ENCODE assay signal across 23 mouse cellular contexts in genomic region chr17:34240916-34241315, GRCm38 (mm10). TPM values are rescaled to one million over a fixed set of nuclear protein-coding genes. Genes with fewer than 3 reads are reported as not detected.
"Had no signal": no experiment of that assay in that cellular context is flagged by ENCODE, and none has a peak within 500 bp of the region (broad histone marks: within the 10 kb centered on the region; RNA-seq: fewer than 3 reads in every experiment).

No protein-coding gene starts in this region.

- H3K4me1 ChIP-seq: intestine, embryonic 15.5 days; limb, embryonic 10.5 days; limb, embryonic 13.5 days; liver, embryonic 12.5 days; lung, embryonic 15.5 days; midbrain, embryonic 10.5 days; midbrain, embryonic 13.5 days had no signal

- H3K36me3 ChIP-seq: intestine, embryonic 15.5 days; limb, embryonic 10.5 days; limb, embryonic 13.5 days; liver, embryonic 12.5 days; liver, embryonic 15.5 days; lung, embryonic 15.5 days; midbrain, embryonic 10.5 days; midbrain, embryonic 13.5 days had no signal

- H3K9ac ChIP-seq: intestine, embryonic 15.5 days; limb, embryonic 13.5 days; liver, embryonic 12.5 days; liver, embryonic 15.5 days; lung, embryonic 15.5 days; midbrain, embryonic 13.5 days had no signal

- H3K4me3 ChIP-seq: intestine, embryonic 15.5 days; layer of hippocampus, adult 2 months; limb, embryonic 10.5 days; limb, embryonic 13.5 days; liver, embryonic 12.5 days; liver, embryonic 15.5 days; lung, embryonic 15.5 days; midbrain, embryonic 10.5 days; midbrain, embryonic 13.5 days had no signal

- H3K27me3 ChIP-seq: intestine, embryonic 15.5 days; limb, embryonic 13.5 days; liver, embryonic 12.5 days; lung, embryonic 15.5 days; megakaryocyte, embryonic 14.5 days; midbrain, embryonic 13.5 days had no signal

- H3K27ac ChIP-seq: intestine, embryonic 15.5 days; layer of hippocampus, adult 2 months; limb, embryonic 10.5 days; limb, embryonic 13.5 days; liver, embryonic 12.5 days; liver, embryonic 15.5 days; lung, embryonic 15.5 days; midbrain, embryonic 10.5 days; midbrain, embryonic 13.5 days; stomach, postnatal 0 days had no signal

- DNase-seq: kidney, adult 11 months; kidney, adult 8-10 months; kidney, postnatal 25 days; layer of hippocampus, adult 9-11 months; liver; lung, adult 18-20 months; lung, postnatal 10 days; lung, postnatal 36 days; thymus, postnatal 36 days had no signal

- ATAC-seq: intestine, embryonic 15.5 days; liver, embryonic 12.5 days; midbrain, embryonic 13.5 days; midbrain, embryonic 16.5 days had no signal

- H3K4me2 ChIP-seq: intestine, embryonic 15.5 days; limb, embryonic 13.5 days; liver, embryonic 15.5 days; lung, embryonic 15.5 days; midbrain, embryonic 13.5 days had no signal

- H3K9me3 ChIP-seq: intestine, embryonic 15.5 days; limb, embryonic 10.5 days; liver, embryonic 12.5 days; liver, embryonic 15.5 days; lung, embryonic 15.5 days; midbrain, embryonic 13.5 days had no signal

RNA-seq across cellular contexts. Expression of gene H2-Ob, which starts 2.2 kb away (rescaled TPM):
- polyA plus RNA-seq: limb, embryonic 10.5 days; limb, embryonic 13.5 days; midbrain, embryonic 10.5 days; midbrain, embryonic 13.5 days; neural tube, embryonic 11.5 days; neural tube, embryonic 14.5 days had no signal

RNA-seq across cellular contexts. Expression of gene H2-Aa, which starts 46.7 kb away (rescaled TPM):
- polyA plus RNA-seq: limb, embryonic 10.5 days; midbrain, embryonic 10.5 days; midbrain, embryonic 16.5 days; neural tube, embryonic 11.5 days had no signal
